Mouse (Mus musculus) granulocyte monocyte progenitor cell, adult 5-6 weeks (primary cell): ENCODE data around the gene Rrp9. TPM values are rescaled to one million over a fixed set of nuclear protein-coding genes. Genes with fewer than 3 reads are reported as not detected.

Experiments
- ATAC-seq: replicated peaks from 2 replicates; pipeline ENCODE4 v1.8.0; 2016; ENCODE audit warnings: mild to moderate bottlenecking, moderate TSS enrichment, inconsistent platforms; ENCODE audit not compliant: poor library complexity, severe bottlenecking
- total RNA-seq, 2 experiments: library from RNA; stranded (forward) in 1 of 2; stranded (reverse) in 1 of 2; fragments of 200-712, 200-1000 nt in 1 of 2; fragments of >200 nt in 1 of 2; fragmentation: Nextera tagmentation in 1 of 2; gene quantifications; 2 replicates each; pipeline ENCODE4 v1.2.3; 2014 to 2017

Rrp9 gene
- total RNA-seq, 2 experiments from 2014 or later: 30.4 to 57.5 TPM

DNA sequence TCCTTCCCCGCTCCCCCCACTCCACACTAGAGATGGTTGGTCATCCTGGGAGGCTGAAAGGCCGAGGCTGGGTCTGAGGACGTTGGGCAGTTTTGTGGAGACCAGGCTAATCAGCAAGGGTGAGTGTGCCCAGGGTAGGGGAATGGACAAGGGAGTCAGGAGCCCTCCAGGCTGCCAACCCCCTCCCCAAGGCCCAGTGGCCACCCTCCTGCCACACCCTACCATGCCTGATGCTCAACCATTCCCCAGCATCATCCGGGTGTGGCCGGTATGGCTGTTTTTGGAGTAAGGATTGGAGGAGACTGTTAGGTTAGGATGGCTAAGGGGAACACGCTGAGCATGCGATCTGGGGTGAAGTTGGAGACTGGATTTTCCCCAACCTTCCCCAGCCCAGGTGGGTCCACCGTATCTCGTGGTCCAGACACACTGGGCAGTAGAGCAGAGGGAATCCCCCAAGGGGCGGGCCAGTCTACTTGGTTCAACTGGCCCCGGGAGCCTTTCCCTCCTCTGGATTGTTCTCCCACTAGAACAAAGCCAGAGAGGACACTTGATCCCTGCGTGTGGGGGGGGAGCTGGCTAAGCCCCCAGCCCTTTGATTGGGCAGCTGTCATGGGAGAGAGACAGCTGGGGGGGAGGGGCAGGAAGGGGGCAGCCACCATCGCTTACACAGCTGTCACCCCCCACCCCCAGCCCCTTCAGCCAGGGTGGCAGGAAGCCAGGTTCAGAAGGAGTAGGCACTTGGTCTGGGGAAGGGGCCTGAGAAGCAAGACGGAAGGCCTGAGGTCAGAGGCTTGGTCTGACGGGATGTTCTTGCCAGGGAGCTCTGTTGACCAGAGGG is 19.2 kb upstream of the Rrp9 start:
- no peak for ATAC-seq

- ATAC-seq: no peak
Observed at GRCm38 (mm10) chr9:106457163-106457559, 18.6 kb upstream of the Rrp9 start.

DNA sequence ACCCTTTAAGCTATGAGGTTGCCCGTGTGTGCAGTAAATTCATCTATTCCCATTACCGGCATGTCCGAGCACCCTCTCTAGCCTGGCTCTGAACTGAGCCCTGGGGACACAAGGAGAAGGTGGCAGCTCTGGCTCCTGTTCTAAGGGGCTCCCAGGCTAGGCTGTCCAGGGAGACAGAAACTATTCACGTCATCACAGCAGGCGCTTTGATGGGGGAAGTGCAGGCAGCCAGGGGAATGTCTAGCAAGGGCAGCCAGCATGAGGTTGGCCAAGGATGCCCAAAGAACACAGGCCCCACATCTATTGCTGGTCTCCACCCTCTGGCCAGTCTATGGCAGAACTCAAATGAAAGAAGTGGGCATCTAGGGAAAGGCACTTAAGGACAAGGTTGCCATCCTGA is 17.8 kb upstream of the Rrp9 start:
- no peak for ATAC-seq

DNA sequence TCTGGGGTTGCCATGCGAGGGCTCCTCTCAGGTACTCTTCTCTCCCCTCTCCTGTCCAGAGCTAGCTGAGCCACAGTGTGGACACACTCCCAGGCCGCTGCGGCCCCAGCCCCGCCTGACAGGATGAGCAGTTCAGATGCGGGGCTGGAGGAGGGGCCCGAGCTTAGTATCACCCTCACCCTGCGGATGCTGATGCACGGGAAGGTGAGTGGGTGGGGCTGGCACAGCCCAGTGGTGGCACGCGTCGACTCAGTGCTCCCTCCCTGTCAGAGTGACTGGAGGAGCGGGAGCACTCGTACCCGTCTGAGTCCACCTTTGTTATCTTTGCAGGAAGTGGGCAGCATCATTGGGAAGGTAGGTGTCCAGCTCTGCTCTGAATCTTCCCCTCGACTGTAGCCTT is 15.8 kb upstream of the Rrp9 start:
- ATAC-seq: no peak

GRCm38 (mm10) chr9:106460401-106461025 is 15.2 kb upstream of the Rrp9 start:
- no peak for ATAC-seq

- ATAC-seq: no peak
Observed at GRCm38 (mm10) chr9:106461026-106461415, 14.7 kb upstream of the Rrp9 start.

DNA sequence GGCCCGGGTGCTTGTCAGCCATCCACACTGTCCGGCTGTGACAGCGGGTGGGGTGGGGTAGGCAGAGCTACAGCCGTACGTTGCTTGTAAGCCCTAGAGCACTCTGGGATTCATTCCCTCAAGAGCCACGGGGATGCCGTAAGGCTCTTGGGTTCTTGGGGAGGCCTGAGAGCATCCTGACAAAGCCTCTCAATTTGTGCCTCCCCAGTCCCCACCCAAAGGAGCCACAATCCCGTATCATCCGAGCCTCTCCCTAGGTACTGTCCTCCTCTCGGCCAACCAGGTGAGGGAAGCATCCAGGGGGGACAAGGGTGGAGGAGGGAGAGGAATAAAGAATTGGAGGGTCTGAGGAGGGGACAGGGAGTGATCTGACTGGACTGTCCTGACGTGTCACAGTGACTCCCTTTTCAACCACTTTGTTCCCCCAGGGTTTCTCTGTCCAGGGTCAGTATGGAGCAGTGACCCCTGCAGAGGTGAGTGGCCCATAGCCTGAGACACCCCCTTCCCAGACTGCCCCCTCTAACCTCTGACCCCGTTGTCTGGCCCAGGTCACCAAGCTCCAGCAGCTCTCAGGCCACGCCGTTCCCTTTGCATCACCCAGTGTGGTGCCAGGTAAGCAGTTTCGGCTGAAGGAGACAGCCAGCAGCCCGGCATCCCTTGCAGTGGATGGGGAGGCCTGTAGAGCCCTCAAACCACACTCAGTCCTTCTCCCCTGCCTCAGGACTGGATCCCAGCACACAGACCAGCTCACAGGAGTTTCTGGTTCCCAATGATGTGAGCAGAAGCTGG is 13.9 kb upstream of the Rrp9 start:
- no peak for ATAC-seq

- no peak for ATAC-seq
Observed at GRCm38 (mm10) chr9:106462430-106462800, 13.3 kb upstream of the Rrp9 start.

- ATAC-seq: no peak
Observed at GRCm38 (mm10) chr9:106463122-106464063, 12.4 kb upstream of the Rrp9 start.

DNA sequence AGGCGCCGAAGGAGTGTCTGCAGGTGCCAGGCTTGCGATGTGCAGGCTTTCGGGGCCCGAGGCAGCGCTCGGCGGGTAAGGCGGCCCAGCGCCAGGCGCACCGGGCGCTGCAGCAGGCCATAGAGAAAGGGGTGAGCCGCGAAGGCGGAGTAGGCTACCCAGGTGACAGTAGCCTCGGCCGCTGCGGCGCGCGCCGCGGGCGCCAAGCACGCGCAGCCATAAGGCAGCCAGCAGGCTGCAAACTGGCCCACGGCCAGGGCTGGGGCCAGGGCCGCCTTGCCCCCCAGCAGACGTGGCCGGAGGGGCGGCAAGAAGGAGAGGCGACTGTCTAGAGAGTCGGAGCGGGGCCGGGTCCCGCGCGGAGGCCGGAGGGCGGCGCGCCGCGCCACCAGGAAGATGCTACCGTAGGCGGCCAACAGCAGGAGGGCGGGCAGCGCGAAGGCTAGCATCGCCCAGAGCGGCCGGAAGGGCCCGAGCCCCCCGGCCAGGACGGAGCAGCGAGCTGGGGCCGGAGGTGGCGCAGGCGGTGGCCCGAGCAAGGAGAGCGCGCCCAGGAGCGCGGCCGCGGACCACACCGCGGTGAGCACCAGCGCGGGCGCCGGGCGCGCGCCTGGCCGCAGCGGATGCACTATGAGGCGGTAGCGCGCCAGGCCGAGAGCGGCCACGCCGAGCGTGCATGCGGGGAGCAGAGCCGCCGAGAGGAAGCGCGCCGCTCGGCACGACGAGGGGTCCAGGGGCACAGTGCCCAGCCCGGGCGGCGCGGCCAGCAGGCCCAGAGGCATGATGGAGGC is 10.8 kb upstream of the Rrp9 start:
- ATAC-seq: peak; percentile 49

DNA sequence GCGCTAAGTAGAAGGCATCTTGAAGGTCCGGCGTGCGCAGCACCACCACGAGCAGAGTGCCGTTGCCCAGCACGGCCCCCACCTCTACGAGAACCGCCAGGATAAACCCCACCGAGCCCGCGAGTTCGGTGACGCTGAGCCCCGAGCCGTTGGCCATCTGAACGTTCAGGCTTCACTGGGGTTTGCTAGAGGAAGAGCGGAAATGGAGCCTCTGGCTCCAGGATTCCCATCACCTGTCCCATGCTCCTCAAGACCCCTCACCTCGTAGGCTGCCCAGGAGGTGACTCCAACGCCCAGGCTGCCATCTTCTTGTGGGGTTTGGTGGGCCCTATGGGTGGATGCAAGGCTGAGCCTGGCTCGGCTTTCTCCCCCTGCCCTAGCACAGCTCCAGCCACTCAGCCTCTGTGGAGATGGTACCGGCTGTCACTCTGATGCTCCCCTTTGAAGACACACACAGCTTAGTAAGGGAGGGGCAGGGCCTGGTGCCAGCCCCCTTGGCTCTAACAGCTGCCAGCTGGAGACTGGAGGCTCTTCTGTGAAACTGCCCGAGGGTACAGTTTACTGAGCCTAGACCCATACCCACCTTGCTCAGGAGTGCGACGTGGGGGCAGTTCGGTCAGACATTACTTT is 10.1 kb upstream of the Rrp9 start, which contains the start of gene Gpr62:
TSS of gene Gpr62 (minus strand) at position 368 of the 630 bp plus-strand sequence.
- ATAC-seq: no peak

- ATAC-seq: no peak
Observed at GRCm38 (mm10) chr9:106466721-106467120, 9.0 kb upstream of the Rrp9 start.

GRCm38 (mm10) chr9:106467746-106468145 is 8.0 kb upstream of the Rrp9 start:
- ATAC-seq: no peak

- peak; percentile 45 for ATAC-seq
Observed at GRCm38 (mm10) chr9:106469317-106469716, 6.4 kb upstream of the Rrp9 start.

DNA sequence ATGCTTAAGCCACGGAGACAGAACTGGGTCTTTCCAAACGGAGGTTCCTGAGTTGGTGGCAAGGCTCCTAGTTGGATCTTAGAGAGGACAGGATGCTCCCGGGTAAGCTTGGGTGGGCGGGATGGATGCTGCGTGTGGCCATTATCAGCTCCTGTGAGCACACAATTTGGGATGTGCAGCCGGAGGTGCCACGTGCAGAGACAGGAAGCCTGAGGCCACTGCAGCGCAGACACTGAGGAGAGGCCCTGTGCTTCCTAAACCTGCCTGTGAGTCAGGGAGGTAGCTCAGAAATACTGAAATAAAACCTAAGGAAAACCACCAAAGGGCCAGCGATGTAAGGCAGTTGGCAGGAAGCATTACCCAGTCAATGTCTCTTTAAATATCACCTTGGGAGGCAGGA is 6.0 kb upstream of the Rrp9 start:
- no peak for ATAC-seq

DNA sequence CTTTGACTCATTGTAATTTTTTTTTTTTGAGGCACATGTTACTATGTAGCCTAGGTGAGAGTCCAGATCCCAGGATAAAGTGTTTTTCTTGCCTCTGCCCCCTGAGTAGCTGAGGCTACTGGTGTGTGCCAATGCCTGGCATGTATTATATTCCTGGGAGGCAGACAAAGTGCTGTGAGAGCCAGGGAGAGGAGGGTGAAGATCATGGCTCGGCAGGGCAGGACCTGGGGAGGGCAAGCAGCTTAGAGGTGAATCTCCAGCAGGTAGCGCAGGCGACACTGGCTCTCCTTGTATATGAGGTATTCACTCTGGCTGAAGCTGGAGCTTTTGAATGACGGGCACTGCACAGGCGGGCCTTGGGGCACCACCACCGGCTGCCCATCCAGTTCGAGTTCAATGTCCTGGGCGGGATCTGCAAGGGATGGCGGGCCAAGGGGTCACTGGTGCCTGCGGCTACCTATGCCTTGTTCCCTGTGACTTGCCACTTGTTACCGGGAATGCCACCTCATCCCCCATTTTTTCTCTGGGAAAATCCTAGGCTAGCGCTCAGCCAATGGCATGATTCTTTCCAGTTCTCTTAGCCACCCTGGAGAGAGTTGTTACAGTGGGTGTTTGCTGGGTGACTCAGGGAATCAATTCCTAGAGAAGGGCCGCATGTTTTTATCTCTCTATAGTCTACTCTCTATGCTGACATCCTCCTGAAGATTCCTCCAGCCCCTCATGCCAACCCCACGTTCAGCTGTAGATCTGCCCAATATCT is 4.6 kb upstream of the Rrp9 start:
- no peak for ATAC-seq

DNA sequence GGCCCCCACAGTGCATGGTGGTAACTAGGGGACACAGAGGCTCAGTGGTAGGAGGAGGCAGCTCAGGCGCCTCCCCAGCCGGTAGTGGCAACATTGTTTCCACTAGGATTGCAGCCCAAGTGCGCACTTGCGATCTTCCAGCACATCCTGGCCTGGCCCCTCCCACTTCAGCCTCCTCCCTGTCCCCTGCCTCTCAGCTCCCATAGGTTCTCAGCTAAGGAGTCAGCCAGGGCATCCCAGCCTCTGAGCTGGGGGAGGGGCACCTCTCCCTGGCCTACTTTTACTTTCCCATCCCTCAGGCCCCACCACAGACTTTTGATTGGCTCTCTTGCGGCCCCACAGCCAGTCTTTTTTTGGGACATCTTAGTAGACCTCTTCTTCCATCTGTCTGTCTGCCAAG is 3.9 kb upstream of the Rrp9 start:
- ATAC-seq: no peak

- no peak for ATAC-seq
Observed at GRCm38 (mm10) chr9:106472321-106472720, 3.4 kb upstream of the Rrp9 start.
